Mouse (Mus musculus) midbrain, embryonic 15.5 days (tissue): ENCODE data around the gene Nup133. TPM values are rescaled to one million over a fixed set of nuclear protein-coding genes. Genes with fewer than 3 reads are reported as not detected.

Source experiments
- ATAC-seq: fragments of 200-750 bp; cut with Nextera tagmentation; replicated peaks from 2 replicates; pipeline ENCODE4 v1.8.0; 2017; ENCODE audit warnings: moderate TSS enrichment
- H3K27ac ChIP-seq: fragments of 300-500 bp; sonication (generic); 2 replicates; pipeline ENCODE4 v1.5.1; 2015; ENCODE audit warnings: mild to moderate bottlenecking, inconsistent platforms
- H3K27me3 ChIP-seq: fragments of 300-500 bp; sonication (generic); replicated peaks from 2 replicates; pipeline ENCODE4 v1.6.1; 2015; ENCODE audit warnings: inconsistent platforms
- H3K36me3 ChIP-seq: fragments of 300-500 bp; sonication (generic); replicated peaks from 2 replicates; pipeline ENCODE4 v1.6.1; 2015; ENCODE audit warnings: inconsistent platforms
- H3K4me1 ChIP-seq: fragments of 300-500 bp; sonication (generic); 2 replicates; pipeline ENCODE4 v1.6.1; 2015; ENCODE audit warnings: inconsistent platforms
- H3K4me2 ChIP-seq: fragments of 300-500 bp; sonication (generic); 2 replicates; pipeline ENCODE4 v1.6.1; 2015; ENCODE audit warnings: inconsistent platforms, mild to moderate bottlenecking, moderate library complexity
- H3K4me3 ChIP-seq: fragments of 300-500 bp; sonication (generic); 2 replicates; pipeline ENCODE4 v1.5.1; 2015; ENCODE audit warnings: mild to moderate bottlenecking, inconsistent platforms
- H3K9ac ChIP-seq: fragments of 300-500 bp; sonication (generic); 2 replicates; pipeline ENCODE4 v1.6.1; 2015; ENCODE audit warnings: mild to moderate bottlenecking, inconsistent platforms
- H3K9me3 ChIP-seq: fragments of 300-500 bp; sonication (generic); 2 replicates; pipeline ENCODE4 v1.6.1; 2016; ENCODE audit warnings: inconsistent platforms
- WGBS: fragments of 180-500 bp; shearing (Covaris S2); methylation state at CpG from one replicate; pipeline ENCODE4 v1.1.7; 2015; ENCODE audit warnings: mixed read lengths; 5-methylcytosine and 5-hydroxymethylcytosine counted together
- polyA plus RNA-seq: library from polyadenylated mRNA; unstranded; fragments of >200 nt; fragmentation: Nextera tagmentation; extraction: Ambion mirVana; gene quantifications from 2 replicates; pipeline ENCODE4 v1.2.1, GENCODE M21; 2015

Nup133 gene
- polyA plus RNA-seq, 1 experiment from 2014 or later: 22.8 TPM

DNA sequence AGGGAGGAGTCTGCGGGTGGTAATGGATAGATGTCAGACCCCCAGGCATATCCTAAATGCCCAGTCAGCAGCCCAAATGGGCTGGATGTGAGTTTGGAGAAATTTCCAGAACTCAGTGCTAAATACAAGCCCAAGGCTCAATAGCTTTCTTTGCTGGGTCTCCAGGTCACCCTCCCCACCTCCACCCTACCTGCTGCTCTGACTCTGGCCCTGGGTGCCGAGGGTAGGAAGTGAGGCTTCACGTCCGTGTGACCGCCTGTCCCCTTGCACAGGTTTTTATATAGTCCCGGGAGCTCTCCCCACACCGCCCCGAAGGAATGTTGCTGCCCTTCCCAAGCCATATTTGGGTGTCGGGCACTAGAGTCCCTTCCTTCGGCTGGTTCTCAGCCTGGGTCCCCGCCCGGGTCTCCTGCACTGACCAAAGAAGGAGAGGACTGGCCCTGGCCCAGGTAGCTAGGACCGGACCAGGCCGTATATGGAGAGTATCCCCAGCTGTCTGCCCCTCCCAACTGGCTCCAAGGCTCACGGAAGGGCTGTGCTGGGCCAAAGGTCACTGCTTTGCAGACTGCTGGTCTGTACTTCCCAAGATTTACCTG is 54.5 kb downstream of the Nup133 start, which contains the start of gene Acta1:
TSS of gene Acta1 (minus strand) at position 250 of the 596 bp plus-strand sequence.
- no peak within 1 kb of the TSS for H3K4me2 ChIP-seq
- H3K4me1 ChIP-seq: peaks cover 17% of the 10 kb centered on the region
- H3K27ac ChIP-seq: no peak within 1 kb of the TSS
- H3K9me3 ChIP-seq: no peaks in the 10 kb centered on the region
- H3K4me3 ChIP-seq: no peak within 1 kb of the TSS
- WGBS: 25% methylated on average over 15 of the region's 15 CpGs
- H3K36me3 ChIP-seq: 0 out of 2 replicates have a peak, but pooled peaks cover 4% of the 10 kb centered on the region
- no peak for ATAC-seq
- H3K27me3 ChIP-seq: peaks cover 48% of the 10 kb centered on the region
- H3K9ac ChIP-seq: no peak within 1 kb of the TSS

DNA sequence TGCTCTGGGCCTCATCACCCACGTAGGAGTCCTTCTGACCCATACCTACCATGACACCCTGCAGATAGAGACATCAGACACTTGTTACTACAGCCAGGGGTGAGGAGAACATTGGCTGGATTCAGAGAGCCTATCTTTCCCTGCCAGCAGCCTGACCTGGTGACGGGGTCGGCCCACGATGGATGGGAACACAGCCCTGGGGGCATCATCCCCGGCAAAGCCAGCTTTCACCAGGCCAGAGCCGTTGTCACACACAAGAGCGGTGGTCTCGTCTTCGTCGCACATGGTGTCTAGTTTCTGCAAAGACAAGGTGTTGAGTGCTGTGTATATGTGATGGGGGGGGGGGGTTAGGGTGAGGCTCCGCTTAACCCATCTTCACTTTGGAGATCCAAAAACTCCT is 55.7 kb downstream of the Nup133 start:
- whole genome bisulfite sequencing: 80% methylated on average over 11 of the region's 11 CpGs
- no peak for ATAC-seq
- Histone ChIP-seq H3K9me3 (no peaks in the 10 kb centered on the region), H3K4me1 (peaks cover 17% of the 10 kb centered on the region), H3K27me3 (peaks cover 48% of the 10 kb centered on the region), H3K27ac (no peak overlapping the region), H3K9ac (no peak overlapping the region), H3K36me3 (no peaks in the 10 kb centered on the region), H3K4me3 (no peak overlapping the region), H3K4me2 (no peak overlapping the region)

DNA sequence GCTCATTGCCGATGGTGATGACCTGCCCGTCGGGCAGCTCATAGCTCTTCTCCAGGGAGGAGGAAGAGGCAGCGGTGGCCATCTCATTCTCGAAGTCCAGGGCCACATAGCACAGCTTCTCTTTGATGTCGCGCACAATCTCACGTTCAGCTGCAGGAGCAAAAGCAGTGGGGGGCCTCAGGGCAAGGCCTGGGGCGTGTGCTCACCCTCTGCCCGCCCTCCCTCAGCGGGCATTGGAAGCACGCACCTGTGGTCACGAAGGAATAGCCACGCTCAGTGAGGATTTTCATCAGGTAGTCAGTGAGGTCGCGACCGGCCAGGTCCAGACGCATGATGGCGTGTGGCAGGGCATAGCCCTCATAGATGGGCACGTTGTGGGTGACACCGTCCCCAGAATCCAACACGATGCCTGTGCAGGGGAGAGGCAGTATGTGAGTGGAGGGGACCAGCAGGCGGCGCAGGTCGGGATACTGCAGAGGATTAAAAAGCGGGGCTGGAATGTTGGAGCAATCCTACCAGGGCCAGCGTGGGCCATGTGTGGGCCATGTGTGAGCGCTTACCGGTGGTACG is 56.4 kb downstream of the Nup133 start:
- no peaks in the 10 kb centered on the region for H3K9me3 ChIP-seq

DNA sequence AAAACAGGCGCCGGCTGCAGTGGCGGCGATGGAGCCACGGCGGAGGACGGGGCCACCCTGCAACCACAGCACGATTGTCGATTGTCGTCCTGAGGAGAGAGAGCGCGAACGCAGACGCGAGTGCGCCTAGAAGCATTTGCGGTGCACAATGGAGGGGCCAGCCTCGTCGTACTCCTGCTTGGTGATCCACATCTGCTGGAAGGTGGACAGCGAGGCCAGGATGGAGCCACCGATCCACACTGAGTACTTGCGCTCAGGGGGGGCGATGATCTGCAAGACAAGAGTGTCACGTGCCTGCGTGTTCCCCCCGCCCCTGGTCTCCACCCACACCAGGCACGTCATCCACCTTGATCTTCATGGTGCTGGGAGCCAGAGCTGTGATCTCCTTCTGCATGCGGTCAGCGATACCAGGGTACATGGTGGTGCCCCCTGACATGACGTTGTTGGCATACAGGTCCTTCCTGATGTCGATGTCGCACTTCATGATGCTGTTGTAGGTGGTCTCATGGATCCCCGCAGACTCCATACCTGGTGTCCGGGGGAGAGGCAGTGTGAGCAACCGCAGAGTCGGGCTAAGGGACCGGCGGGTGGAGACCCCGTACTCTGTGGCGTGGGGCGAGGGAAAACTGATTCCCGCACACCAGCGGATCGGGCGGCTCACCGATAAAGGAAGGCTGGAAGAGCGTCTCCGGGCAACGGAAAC is 57.0 kb downstream of the Nup133 start:
- peak; percentile 93 for ATAC-seq
- no peaks in the 10 kb centered on the region for H3K36me3 ChIP-seq
- peaks cover 17% of the 10 kb centered on the region for H3K4me1 ChIP-seq
- no peaks in the 10 kb centered on the region for H3K9me3 ChIP-seq
- WGBS: under 1% methylated on average over 49 of the region's 49 CpGs
- H3K27me3 ChIP-seq: peaks cover 48% of the 10 kb centered on the region
- H3K27ac ChIP-seq: peak overlapping the region; percentile 70
- peak overlapping the region; percentile 75 for H3K4me2 ChIP-seq
- H3K4me3 ChIP-seq: peak overlapping the region; percentile 42
- H3K9ac ChIP-seq: peak overlapping the region; percentile 52

More for the DNA sequence above, 56.4 kb downstream of the Nup133 start:
- Histone ChIP-seq H3K36me3 (no peaks in the 10 kb centered on the region), H3K4me2 (peak overlapping the region; percentile 75), H3K4me1 (peaks cover 17% of the 10 kb centered on the region), H3K27ac (peak overlapping the region; percentile 70), H3K9ac (peak overlapping the region; percentile 52), H3K27me3 (peaks cover 48% of the 10 kb centered on the region), H3K4me3 (peak overlapping the region; percentile 42)
- 7% methylated on average over 30 of the region's 30 CpGs for WGBS
- ATAC-seq: peak; percentile 62

DNA sequence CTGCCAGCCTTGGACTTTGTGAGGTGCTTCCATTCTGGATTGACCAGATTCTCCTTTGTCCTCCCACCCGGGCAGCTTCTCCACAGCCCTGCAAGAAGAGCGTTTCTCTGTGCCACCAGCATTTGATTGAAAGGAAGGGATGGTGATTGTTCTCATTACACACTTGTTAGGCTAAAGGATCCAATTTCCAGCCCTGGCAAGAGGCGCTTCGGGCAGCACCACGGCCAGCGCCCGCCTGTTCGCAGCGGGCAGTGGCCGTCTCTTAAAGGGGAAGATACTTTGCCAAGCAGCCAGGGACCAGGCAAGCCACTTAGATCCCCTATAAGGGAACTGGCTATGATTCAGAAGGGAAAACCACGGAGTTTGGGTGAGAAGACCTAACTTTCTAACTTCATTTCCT is 57.8 kb downstream of the Nup133 start:
- H3K4me3 ChIP-seq: peak overlapping the region; percentile 42
- no peaks in the 10 kb centered on the region for H3K9me3 ChIP-seq
- H3K27ac ChIP-seq: peak overlapping the region; percentile 70
- ATAC-seq: peak; percentile 13; the same call in 1 of the 2 replicates
- peak overlapping the region; percentile 75 for H3K4me2 ChIP-seq
- peak overlapping the region; percentile 52 for H3K9ac ChIP-seq
- H3K27me3 ChIP-seq: peaks cover 48% of the 10 kb centered on the region
- H3K4me1 ChIP-seq: peaks cover 17% of the 10 kb centered on the region
- WGBS: under 1% methylated on average over 11 of the region's 11 CpGs
- no peaks in the 10 kb centered on the region for H3K36me3 ChIP-seq

DNA sequence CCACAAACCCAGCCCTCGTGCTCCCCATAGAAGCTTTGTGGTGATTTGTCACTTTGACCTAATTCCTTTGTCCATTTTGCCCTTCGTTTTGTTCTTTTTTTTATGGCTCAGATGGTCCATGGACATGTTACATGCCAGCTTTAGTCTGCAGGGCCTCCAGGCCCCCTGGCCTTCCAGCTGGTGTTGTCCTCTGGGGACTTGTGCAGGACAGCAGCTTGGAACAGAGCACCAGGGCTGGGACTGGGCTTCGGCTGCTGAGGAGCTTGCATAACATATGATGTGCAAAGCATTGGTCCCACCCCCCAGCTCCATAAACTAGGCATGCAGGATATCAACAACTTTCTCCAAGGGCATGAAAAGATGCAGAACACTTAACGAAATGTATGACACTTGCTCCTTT is 59.3 kb downstream of the Nup133 start:
- H3K27ac ChIP-seq: no peak overlapping the region
- no peaks in the 10 kb centered on the region for H3K36me3 ChIP-seq
- H3K9ac ChIP-seq: no peak overlapping the region
- no peaks in the 10 kb centered on the region for H3K9me3 ChIP-seq
- H3K4me3 ChIP-seq: no peak overlapping the region
- ATAC-seq: no peak
- H3K4me2 ChIP-seq: no peak overlapping the region
- WGBS: 63% methylated on average over 4 of the region's 4 CpGs
- H3K27me3 ChIP-seq: peaks cover 37% of the 10 kb centered on the region
- peaks cover 23% of the 10 kb centered on the region for H3K4me1 ChIP-seq

DNA sequence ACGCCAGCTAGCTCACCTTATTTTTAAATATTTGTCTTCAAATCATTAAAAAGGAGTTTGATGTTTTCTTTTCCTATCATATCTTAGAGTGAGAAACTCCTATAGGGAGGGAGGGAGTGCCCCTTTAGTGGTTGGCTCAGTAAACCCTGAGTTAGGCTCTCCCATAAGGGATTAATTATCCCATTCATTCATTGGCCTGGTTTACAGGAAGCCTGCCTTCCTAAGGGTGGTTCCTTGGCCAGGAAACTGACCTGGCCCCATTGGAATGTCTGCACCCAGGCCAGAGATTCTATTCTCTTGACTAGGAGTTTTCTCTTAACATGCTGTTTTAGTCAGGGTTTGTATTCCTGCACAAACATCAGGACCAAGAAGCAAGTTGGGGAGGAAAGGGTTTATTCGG is 61.1 kb downstream of the Nup133 start:
- Histone ChIP-seq H3K4me1 (peaks cover 33% of the 10 kb centered on the region), H3K27me3 (peaks cover 18% of the 10 kb centered on the region), H3K9ac (no peak overlapping the region), H3K36me3 (no peaks in the 10 kb centered on the region), H3K4me2 (no peak overlapping the region), H3K27ac (no peak overlapping the region), H3K9me3 (no peaks in the 10 kb centered on the region), H3K4me3 (no peak overlapping the region)
- no peak for ATAC-seq
- 90% methylated on average over 2 of the region's 2 CpGs for WGBS

DNA sequence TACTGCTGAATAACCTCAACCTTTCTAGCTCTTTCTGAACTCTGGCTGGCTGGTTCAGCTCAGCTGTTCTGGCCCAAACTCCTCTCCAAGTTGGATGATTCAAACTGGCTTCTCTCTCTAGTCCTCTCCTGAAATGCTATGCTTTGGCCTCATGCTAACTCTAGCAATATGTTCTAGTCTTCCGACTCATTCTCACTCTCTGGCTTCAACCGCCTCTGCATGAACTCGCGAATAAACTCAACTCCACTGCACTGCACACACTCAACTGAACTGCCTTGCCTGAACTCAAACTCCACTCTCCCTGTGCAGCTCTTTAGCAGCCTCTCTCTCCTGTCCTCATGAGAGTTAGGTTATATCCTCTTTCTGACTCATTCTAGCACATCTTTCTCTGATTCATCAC is 61.9 kb downstream of the Nup133 start:
- peaks cover 13% of the 10 kb centered on the region for H3K27me3 ChIP-seq
- 96% methylated on average over 4 of the region's 4 CpGs for WGBS
- H3K9ac ChIP-seq: no peak overlapping the region

DNA sequence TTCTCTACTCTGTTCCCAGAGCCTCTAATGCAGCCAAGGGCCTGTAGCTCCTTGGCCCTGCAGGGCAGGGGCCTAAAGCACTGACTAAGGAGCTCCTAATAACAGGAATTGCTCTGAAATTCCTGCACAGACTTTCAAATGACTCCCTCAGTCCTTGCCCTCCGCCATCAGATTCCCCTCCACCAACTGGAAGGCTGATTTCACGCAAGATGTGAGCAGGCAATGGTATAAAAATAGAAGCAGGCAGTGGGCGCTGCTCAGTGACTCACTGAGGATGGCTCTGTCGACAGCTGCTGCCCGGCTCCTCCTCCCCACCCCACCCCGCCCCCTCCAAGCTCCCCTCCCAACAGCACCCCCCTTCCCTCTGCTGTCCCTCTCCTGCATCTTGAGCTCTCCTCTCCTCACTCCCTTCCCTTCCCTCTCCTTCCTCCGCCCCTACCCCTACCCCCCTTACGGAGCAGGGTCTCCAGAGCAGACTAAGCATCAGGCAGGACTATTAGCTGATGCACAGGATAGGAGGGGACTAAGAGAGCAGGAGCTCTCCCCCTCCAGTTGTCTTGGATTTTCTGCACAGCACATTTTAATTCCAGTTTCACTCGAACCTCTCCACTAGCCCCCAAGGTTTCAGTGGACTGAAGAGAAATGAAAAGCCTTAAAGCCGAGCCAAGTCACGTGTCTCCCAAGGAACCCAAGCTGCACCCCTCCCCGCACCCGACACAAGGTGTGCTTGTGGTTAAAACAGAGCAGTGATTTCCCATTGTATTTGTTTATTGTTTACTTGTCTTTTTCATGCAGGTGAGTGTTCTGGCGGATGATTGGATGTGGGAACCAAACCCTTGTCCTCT is 64.1 kb downstream of the Nup133 start:
- 5% methylated on average over 13 of the region's 14 CpGs for WGBS
- H3K4me3 ChIP-seq: peak overlapping the region; percentile 11
- peak overlapping the region; percentile 80 for H3K27ac ChIP-seq
- peak overlapping the region; percentile 39 for H3K4me2 ChIP-seq
- no peak overlapping the region; the same call in 1 of the 2 replicates for H3K9ac ChIP-seq
- no peaks in the 10 kb centered on the region for H3K9me3 ChIP-seq
- peak; percentile 91 for ATAC-seq
- no peaks in the 10 kb centered on the region for H3K36me3 ChIP-seq
- peaks cover 6% of the 10 kb centered on the region for H3K27me3 ChIP-seq
- H3K4me1 ChIP-seq: peaks cover 17% of the 10 kb centered on the region

More for the DNA sequence above, 61.9 kb downstream of the Nup133 start:
- ATAC-seq: no peak
- Histone ChIP-seq H3K27ac (no peak overlapping the region), H3K4me3 (no peak overlapping the region), H3K9me3 (no peaks in the 10 kb centered on the region), H3K4me2 (no peak overlapping the region), H3K4me1 (peaks cover 25% of the 10 kb centered on the region), H3K36me3 (no peaks in the 10 kb centered on the region)

DNA sequence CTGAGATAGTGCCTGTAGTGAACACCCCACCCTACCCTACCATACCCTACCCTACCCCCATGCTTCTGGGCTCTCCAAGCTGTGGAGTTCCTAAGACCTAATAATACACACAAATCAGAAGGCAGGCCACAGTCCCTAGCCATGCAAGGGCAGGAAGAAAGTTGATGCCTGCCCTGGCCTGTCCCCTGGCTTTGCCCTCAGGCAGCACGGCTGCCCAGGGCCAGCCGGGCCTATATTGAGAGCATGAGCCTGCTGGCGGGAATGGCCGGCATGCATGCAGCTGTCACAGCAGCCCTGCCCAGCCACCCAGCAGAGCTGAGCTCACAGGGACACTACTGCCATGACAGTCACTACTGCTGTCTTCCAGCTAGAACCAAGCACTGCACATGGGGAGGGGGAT is 66.0 kb downstream of the Nup133 start:
- Histone ChIP-seq H3K27me3 (0 out of 2 replicates have a peak, but pooled peaks cover 2% of the 10 kb centered on the region), H3K4me2 (no peak overlapping the region), H3K4me3 (no peak overlapping the region), H3K4me1 (peaks cover 17% of the 10 kb centered on the region), H3K9me3 (no peaks in the 10 kb centered on the region), H3K27ac (no peak overlapping the region), H3K36me3 (no peaks in the 10 kb centered on the region), H3K9ac (no peak overlapping the region)
- no peak for ATAC-seq
- 76% methylated on average over 4 of the region's 4 CpGs for WGBS

DNA sequence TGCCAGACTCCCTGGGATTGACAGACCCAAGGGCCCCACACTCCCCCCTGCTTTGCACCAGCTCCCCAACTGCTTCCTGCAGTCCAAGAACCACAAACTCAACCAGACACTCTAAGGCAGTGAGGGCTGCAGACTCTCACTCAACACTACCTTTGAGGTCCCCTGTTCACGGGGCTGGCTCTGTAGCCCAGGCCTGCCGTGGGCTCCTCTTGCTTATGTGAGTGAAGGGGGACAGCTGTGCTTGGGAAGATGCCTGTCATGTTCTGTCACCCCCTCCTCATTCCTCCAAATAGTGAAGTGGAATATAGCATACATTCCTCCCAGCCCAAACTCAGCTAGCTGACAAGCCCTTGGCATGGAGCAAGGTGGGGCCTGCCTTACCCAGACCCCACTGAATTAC is 66.7 kb downstream of the Nup133 start:
- H3K9ac ChIP-seq: no peak overlapping the region
- ATAC-seq: no peak
- WGBS: 80% methylated on average over 2 of the region's 2 CpGs
- no peaks in the 10 kb centered on the region for H3K9me3 ChIP-seq
- no peaks in the 10 kb centered on the region for H3K36me3 ChIP-seq
- no peak overlapping the region for H3K4me3 ChIP-seq
- no peak overlapping the region for H3K4me2 ChIP-seq
- no peak overlapping the region for H3K27ac ChIP-seq
- H3K4me1 ChIP-seq: peaks cover 17% of the 10 kb centered on the region
- 0 out of 2 replicates have a peak, but pooled peaks cover 2% of the 10 kb centered on the region for H3K27me3 ChIP-seq
